11 mouse cellular contexts compared by ENCODE assay signal in the genomic region with DNA sequence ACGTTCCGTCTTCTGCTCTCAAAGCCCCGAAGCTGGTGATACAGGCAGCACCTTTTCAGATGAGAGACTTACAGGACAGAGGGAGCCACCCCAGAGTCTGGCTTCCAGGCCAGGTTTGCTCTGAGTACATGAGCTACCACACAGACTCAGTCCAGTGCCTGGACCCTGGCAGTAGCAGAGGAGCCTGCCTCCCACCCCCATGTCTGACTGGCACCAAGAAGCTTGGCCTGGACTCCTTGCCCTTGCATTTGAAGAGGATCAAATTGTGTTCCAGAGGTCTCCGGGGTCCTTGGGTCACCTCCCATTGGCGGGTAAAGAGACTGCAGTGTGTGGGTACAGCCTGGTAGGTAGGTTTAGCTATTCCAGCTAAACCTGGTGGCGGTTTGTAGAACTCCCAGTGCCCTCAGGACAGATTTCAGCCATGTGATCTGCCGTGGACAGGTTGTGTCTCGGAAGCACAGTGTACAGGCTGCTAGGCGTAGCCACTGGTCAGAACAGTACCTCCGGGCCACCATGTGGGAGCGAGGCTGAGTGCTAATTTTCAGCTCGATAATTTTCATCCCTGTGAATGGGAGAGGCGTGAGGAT. TPM values are rescaled to one million over a fixed set of nuclear protein-coding genes. Genes with fewer than 3 reads are reported as not detected.
DNase-seq lines count a peak whose midpoint lies in the region; ATAC-seq and TF ChIP-seq lines count a peak whose summit lies in the region.
"Had no signal": no experiment of that assay in that cellular context is flagged by ENCODE, and none has a peak within 500 bp of the region (broad histone marks: within the 10 kb centered on the region; RNA-seq: fewer than 3 reads in every experiment).

No protein-coding gene starts in this region.

- H3K9me3 ChIP-seq in forebrain, postnatal 0 days (ENCODE audit: low read length): no peaks in the 10 kb centered on the region
- no peaks in the 10 kb centered on the region for H3K9me3 ChIP-seq in liver, embryonic 13.5 days (replicated peaks)
- H3K9me3 ChIP-seq: embryonic facial prominence, embryonic 15.5 days; heart, embryonic 13.5 days had no signal

- in situ Hi-C loops in Patski (cut with MboI; ENCODE audit: low pct_unique_long_range_greater_than_20kb): no loop called here

- H3K4me2 ChIP-seq in forebrain, postnatal 0 days (ENCODE audit: low read depth): no peak overlapping the region
- peak overlapping the region; percentile 33 for H3K4me2 ChIP-seq in liver, embryonic 13.5 days
- H3K4me2 ChIP-seq: embryonic facial prominence, embryonic 15.5 days; heart, embryonic 13.5 days had no signal

- no peak overlapping the region for H3K27ac ChIP-seq in forebrain, postnatal 0 days (ENCODE audit: low read depth, low read length)
- H3K27ac ChIP-seq in liver, embryonic 13.5 days: peak overlapping the region; percentile 94
- H3K27ac ChIP-seq: embryonic facial prominence, embryonic 15.5 days; macrophage had no signal

- no peak overlapping the region for H3K4me3 ChIP-seq in forebrain, postnatal 0 days (ENCODE audit: low read depth, low read length)
- H3K4me3 ChIP-seq in liver, embryonic 13.5 days (replicated peaks): no peak overlapping the region
- H3K4me3 ChIP-seq: embryonic facial prominence, embryonic 15.5 days; heart, embryonic 13.5 days had no signal

- H3K36me3 ChIP-seq in forebrain, postnatal 0 days (ENCODE audit: insufficient read depth): peaks cover 59% of the 10 kb centered on the region
- H3K36me3 ChIP-seq in liver, embryonic 13.5 days: peaks cover 89% of the 10 kb centered on the region

- TF ChIP-seq CTCF in Patski (IDR thresholded peaks at IDR 0.05): no peak
- TF ChIP-seq CTCF in forebrain, postnatal 0 days (IDR thresholded peaks at IDR 0.05; ENCODE audit: low read depth): 0 out of 2 replicates have a peak, but pooled peaks have one; percentile 6

- CTCF ChIA-PET in Patski (lab: Charles Lee): interaction anchor here (0.7 to 2.1 kb wide), 7 partner anchors 8 to 48 kb away, joined by 3 to 7 read pairs (median 3); a partner anchor contains a TSS

- H3K9ac ChIP-seq in forebrain, postnatal 0 days: no peak overlapping the region
- H3K9ac ChIP-seq in liver, embryonic 13.5 days: peak overlapping the region; percentile 58
- H3K9ac ChIP-seq: embryonic facial prominence, embryonic 15.5 days had no signal

- H3K4me1 ChIP-seq in forebrain, postnatal 0 days (ENCODE audit: insufficient read depth): no peaks in the 10 kb centered on the region
- H3K4me1 ChIP-seq in liver, embryonic 13.5 days (replicated peaks): peaks cover 78% of the 10 kb centered on the region

- ATAC-seq in Patski: peak; percentile 2
- ATAC-seq in forebrain, postnatal 0 days: no peak
- ATAC-seq in liver, embryonic 13.5 days (ENCODE audit: low read depth): no peak

- DNase-seq in kidney, adult 8-10 months: peak; percentile 36 to 43
- DNase-seq in kidney, adult 18-20 months: no peak
- no peak for DNase-seq in Patski (ENCODE audit: low read depth, low spot score)
- DNase-seq in forebrain, postnatal 0 days: no peak
- no peak for DNase-seq in liver, embryonic 13.5 days
- DNase-seq in gastrocnemius, adult 18-20 months (ENCODE audit: low spot score): no peak
- no peak for DNase-seq in gastrocnemius, postnatal 4 days (ENCODE audit: low spot score in 2 of 2)
- no peak for DNase-seq in adrenal gland, postnatal 4 days (ENCODE audit: low spot score in 2 of 2)

- POLR2A ChIA-PET in Patski (lab: Charles Lee): interaction anchor here (1.2 to 1.6 kb wide), 3 partner anchors 10 to 15 kb away, joined by 4 to 7 read pairs (median 5); no protein-coding TSS in a partner anchor

- WGBS in forebrain, postnatal 0 days: 82% methylated on average over 13 of the region's 13 CpGs
- 87% methylated on average over 13 of the region's 13 CpGs for WGBS in liver, embryonic 13.5 days (ENCODE audit: insufficient replicate concordance)

- H3K27me3 ChIP-seq in Patski: no peaks in the 10 kb centered on the region
- no peaks in the 10 kb centered on the region for H3K27me3 ChIP-seq in forebrain, postnatal 0 days (ENCODE audit: insufficient read depth, low read length)
- no peaks in the 10 kb centered on the region for H3K27me3 ChIP-seq in liver, embryonic 13.5 days
- H3K27me3 ChIP-seq: embryonic facial prominence, embryonic 15.5 days; heart, embryonic 13.5 days had no signal

RNA-seq across cellular contexts. Expression of a gene that starts 12.7 kb away (rescaled TPM):
- 543 TPM for polyA plus RNA-seq in Patski (2021)
- total RNA-seq in forebrain, postnatal 0 days (2014; rRNA removed): 374 and 390 TPM in 2 replicates
- polyA plus RNA-seq in forebrain, postnatal 0 days (2015; fragmentation: Nextera tagmentation; extraction: Ambion mirVana): 278 and 281 TPM in 2 replicates
- 231 and 240 TPM in 2 replicates for polyA plus RNA-seq in liver, embryonic 13.5 days (2015; fragmentation: Nextera tagmentation; extraction: Ambion mirVana)
- total RNA-seq in gastrocnemius, adult 18-20 months (2021): 10 to 100 TPM; 10.8 to 10.9 TPM
- 10 to 100 TPM; 53.7 to 62.8 TPM for total RNA-seq in gastrocnemius, postnatal 4 days (2021)
- total RNA-seq in adrenal gland, postnatal 4 days (2021): 100 to 1,000 TPM; 399 to 408 TPM

Comparison
In these comparisons a context has a peak if more than half of its experiments do, and no peak if none do; other contexts are left out.
1. DNase-seq: peak in kidney, adult 8-10 months (2 of 2); none in kidney, adult 18-20 months (single experiment), Patski (single experiment), forebrain, postnatal 0 days (single experiment), liver, embryonic 13.5 days (single experiment), gastrocnemius, adult 18-20 months (single experiment), gastrocnemius, postnatal 4 days (0 of 2) and adrenal gland, postnatal 4 days (0 of 2).
2. RNA of a gene that starts 12.7 kb away (total RNA-seq): 399 to 408 TPM in adrenal gland, postnatal 4 days, 374 to 390 TPM in forebrain, postnatal 0 days and 53.7 to 62.8 TPM in gastrocnemius, postnatal 4 days; 10.8 to 10.9 TPM in gastrocnemius, adult 18-20 months; every median in the first group is over 4 times any median in the second.